Mouse (Mus musculus): ENCODE data around the gene Adcy1.
"Not testable (repeated sequence)": the region's sequence is repeated elsewhere in the genome, so short reads cannot be mapped to it uniquely, and the experiment has no call there.

Adcy1 gene

DNA sequence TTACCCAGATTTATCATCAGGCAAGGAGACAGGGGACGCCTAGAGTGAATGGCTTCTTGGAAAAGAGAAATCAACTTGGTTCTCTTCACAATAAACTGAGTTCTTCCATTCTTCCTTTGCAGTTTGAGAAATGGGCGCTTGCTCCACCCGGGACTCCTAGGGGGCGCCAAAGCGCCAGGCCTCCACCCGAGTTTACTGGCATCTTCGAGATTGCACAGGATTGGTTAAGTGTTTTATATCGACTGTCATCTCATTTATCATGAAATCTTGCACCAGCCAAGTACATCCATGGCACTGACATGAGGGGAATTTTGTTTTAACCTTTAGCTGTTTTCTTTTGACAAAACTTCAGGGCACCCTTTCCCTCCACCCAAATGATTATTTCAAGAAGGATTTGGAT is 152.4 kb downstream of the Adcy1 start:
- DNase-seq (ENCODE audit: low spot score), result no peak

GRCm38 (mm10) chr11:7221826-7222225 is 158.5 kb downstream of the Adcy1 start:
- not testable (repeated sequence) for DNase-seq (ENCODE audit: low spot score)

GRCm38 (mm10) chr11:7226200-7226599 is 162.9 kb downstream of the Adcy1 start:
- no peak for DNase-seq (ENCODE audit: low spot score)

DNA sequence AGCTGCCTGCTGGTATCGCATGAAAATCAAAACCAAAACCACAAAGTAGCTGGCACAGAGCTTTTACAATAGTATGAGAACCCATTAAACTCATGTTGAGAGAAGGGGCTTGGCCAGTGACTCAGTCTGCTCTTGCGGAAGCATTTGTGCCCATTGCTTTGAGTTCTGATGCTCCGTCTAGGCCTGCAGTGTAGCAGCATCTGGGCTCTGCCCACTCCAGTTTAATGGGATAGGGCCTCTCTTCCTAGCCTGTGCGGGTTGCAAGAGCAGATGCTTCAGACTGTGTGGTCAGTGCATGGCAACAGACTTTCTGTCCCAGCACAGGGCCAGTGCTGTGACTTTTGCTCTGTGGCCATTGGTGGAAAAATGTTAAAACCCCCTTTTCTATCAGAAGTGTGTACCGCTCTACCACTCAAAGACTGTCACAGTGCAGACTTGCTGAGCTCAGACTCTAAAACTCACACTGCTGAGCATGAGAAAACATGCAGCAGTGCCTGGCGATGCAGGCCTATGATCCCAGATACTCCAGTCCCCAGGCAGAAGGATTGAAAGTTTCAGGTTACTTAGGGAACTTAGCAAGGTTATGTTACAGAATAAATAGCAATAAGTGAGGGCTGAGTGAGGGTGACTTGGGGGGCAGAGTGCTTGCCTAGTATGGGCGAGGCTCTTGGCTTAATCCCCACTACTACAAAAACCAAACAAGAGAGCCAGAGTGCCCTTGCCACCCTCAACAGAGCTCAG is 163.7 kb downstream of the Adcy1 start:
- no peak for DNase-seq (ENCODE audit: low spot score)

DNA sequence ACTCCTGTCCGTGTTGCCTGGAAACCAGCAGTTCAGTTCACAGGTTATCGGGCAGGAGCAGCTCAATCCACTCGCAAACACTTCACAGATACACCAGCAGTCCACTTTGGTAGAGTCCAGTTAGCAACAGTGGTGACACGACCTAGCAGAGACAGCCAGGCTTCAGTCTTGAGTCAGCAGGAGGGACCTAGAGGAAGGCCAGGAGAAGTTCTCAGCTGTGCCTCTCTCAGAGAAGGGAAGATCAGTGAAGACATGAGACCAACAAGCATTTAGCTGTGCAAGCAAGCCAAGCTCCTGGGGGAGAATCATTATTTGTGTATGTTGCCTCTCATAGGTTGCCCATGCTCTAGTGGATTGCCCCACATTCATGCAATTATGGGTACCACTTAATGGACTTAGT is 164.8 kb downstream of the Adcy1 start:
- DNase-seq (ENCODE audit: low spot score), result no peak
